Mouse (Mus musculus): ENCODE results near the gene Pde8a.

- no peak for TF ChIP-seq CTCF (conservative IDR thresholded peaks at IDR 0.05; ENCODE audit: insufficient read depth, insufficient read length, low read depth, low read length)
- TF ChIP-seq POLR2A (IDR thresholded peaks at IDR 0.05; ENCODE audit: low read depth, low read length): no peak
These were observed 94.3 kb downstream of the Pde8a start for GRCm38 (mm10) chr7:81307735-81308134.

Measured in kidney, adult 2 months (tissue).